Mouse (Mus musculus) MN1 (cell line): ENCODE data around the gene Dhrs1.
A peak's percentile ranks its signal among the peaks of the same experiment; 100 is the strongest.

ENCODE experiments used
- DNase-seq: peaks from one replicate; pipeline ENCODE4 v3.0.0-alpha.2; 2016; ENCODE audit warnings: low spot score

The Dhrs1 gene

GRCm38 (mm10) chr14:55745180-55745860, at the start of gene Dhrs1, which contains the start of gene Nop9:
Gene Dhrs1 (minus strand): TSS chr14:55745690.
Gene Nop9 (plus strand): TSS chr14:55745693.
- peak; percentile 85 for DNase-seq

DNA sequence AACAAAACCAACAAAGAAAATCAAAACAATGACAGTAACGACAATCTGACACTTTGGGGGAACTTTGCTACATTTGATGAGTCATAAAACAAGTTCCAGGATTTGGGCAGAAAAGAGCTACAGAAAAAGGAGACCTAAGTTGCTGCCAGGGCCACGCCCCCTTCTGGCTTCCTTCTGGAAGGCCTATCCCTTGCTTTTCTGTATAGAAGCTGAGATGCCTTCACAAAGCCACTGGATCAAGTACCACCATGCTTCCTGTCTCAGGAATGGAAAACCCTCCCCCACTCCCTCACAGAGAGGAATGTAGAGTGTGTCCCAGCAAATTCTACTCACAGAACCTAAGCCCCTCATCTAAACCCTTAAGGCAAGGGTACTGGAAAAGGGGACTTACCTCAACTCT, 48.5 kb upstream of the Dhrs1 start:
- no peak for DNase-seq

DNA sequence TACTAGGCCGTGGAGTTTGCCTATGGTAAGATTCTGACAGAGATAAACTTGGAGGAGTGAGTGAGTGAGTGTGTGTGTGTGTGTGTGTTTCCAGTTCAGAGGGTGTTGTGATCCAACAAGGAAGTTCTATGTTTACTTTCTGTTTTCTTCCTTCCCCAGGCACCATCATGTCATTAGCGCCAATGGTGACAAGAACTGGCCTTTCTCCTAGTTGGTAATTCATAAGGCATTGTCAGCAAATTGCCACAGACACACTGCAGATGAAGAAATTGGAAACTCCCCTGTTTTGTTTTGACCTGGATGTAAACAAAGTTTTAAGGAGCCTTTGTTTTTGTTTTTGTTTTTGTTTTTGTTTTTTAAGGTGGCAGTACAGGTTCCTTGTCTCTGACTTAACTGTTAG, 48.0 kb upstream of the Dhrs1 start:
- no peak for DNase-seq

GRCm38 (mm10) chr14:55788256-55789050, 43.0 kb upstream of the Dhrs1 start, which contains the start of gene Ripk3:
Gene Ripk3 (minus strand): TSS chr14:55788865.
- DNase-seq: no peak

DNA sequence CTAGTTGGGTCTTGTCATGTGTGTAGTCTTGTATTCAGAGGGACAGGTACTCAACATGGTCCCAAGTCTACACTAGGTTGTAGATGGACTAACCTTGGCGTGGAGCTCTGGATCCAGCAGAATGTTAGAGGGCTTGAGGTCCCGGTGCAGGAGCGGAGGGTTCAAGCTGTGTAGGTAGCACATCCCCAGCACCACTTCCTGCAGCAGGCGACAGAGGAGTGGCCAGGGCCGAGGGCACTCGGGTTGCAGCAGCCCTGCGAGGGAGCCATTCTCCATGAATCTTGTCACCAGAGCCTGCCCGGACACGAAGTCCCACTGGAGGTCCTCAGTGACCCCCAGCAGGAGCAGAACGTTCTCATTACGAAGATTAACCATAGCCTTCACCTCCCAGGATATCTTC, 42.2 kb upstream of the Dhrs1 start:
- DNase-seq: no peak

DNA sequence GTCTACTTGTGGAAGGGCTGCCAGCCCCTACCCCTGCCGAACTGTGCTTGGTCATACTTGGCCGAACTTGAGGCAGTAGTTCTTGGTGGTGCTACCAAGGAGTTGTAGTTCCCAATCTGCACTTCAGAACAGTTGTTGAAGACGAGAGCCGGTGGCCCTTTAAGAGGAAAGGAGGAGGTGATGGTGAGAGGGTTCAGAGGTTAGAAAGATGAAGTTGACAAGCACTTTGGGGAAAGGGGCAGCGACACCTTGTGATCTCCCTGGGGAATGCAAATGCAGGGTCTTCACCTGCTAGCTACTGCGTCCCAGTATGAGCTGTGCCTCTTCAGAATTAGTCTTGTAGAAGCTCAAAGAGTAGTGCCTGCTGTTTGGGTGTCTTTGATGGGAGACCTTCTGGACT, 39.7 kb upstream of the Dhrs1 start:
- no peak for DNase-seq

- no peak for DNase-seq
Observed at GRCm38 (mm10) chr14:55783958-55784235, 38.4 kb upstream of the Dhrs1 start, which contains the start of gene Adcy4. Gene Adcy4 (minus strand): TSS chr14:55784095.

- DNase-seq: peak; percentile 70
Observed at GRCm38 (mm10) chr14:55783171-55783957, 37.9 kb upstream of the Dhrs1 start.

GRCm38 (mm10) chr14:55782361-55782960, 37.0 kb upstream of the Dhrs1 start:
- DNase-seq: no peak

- peak; percentile 80 for DNase-seq
Observed at GRCm38 (mm10) chr14:55781310-55781709, 35.8 kb upstream of the Dhrs1 start.

GRCm38 (mm10) chr14:55780736-55781135, 35.2 kb upstream of the Dhrs1 start:
- DNase-seq: no peak

DNA sequence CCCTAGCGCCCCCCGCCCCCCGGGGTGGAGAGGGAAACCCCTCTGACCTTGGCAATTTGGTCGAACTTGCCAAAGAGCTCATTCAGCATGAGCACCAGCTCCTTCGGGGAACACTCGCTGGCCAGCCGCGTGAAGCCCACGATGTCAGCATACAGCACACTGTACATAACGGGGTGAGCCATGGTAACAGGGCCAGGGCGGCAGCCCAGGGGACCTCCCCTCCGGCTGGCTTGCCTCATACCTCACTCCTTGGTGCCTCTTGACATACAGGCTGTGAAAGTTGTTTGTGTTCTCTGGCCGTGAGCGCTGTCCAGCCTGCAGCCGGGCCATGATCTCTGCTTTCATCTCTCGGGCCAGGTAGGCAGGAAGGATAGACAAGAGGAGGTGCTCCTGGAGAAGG, 34.2 kb upstream of the Dhrs1 start:
- DNase-seq: no peak

- no peak for DNase-seq
Observed at GRCm38 (mm10) chr14:55778686-55779085, 33.2 kb upstream of the Dhrs1 start.

- no peak for DNase-seq
Observed at GRCm38 (mm10) chr14:55777806-55778205, 32.3 kb upstream of the Dhrs1 start.

DNA sequence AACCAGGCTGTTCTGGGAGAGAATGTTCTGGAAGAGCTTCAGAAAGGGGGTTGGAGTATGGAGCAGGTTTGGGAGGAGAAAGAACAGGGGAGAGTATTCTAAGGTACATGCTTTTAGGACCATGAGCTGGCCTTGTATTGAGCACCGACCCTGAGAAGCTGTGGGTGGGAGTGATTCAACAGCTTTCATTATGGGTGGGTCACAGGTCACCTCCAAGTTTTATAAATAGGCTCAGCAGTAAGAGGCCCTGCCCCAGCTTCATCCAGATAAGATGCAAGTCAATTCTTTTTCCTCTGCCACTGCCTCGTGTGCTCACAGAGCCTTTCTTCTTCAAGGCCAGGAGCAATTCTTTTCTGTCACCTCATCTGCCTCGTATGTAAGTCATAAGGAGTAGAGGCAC, 31.7 kb upstream of the Dhrs1 start:
- DNase-seq: no peak

DNA sequence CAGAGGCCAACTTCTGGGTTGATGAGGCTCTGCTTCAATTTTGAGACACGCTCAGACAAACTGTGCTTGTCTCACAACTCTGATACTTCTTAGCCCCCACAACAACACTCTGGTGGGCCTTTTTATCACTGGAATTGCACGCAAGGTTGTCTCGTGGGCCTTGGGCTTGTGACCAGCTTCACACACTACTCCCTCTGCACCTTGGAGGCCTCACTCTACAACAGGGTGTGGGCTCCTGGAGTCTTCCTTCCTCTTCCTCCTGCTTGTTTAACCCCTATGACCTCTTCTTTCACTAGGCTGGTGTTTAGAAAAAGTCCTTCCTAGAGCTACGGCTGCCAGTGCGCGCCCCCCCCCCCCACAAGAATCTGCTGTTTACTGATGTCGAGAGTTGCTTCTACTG, 31.2 kb upstream of the Dhrs1 start:
- DNase-seq: no peak

GRCm38 (mm10) chr14:55769087-55769703, 23.7 kb upstream of the Dhrs1 start:
- DNase-seq: no peak

DNA sequence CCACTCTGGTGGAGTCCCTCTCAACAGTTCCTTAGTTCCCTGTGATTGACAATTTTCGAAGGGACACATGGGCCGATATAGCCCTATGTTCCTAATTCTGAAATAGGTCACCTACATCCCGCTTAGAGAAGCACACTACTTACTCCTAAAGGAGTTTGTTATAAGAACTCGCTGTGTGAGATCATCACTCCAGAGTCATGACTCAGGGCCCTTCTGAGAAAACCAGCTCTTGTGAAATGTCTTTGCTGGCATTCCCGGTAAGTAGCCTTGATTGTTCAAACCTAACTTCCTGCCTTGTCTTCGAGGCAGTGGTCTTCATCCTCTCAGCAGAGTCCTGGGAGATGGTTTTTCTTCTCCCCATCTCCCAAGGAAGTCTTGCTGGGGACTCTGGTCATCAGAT, 23.1 kb upstream of the Dhrs1 start:
- DNase-seq: no peak

DNA sequence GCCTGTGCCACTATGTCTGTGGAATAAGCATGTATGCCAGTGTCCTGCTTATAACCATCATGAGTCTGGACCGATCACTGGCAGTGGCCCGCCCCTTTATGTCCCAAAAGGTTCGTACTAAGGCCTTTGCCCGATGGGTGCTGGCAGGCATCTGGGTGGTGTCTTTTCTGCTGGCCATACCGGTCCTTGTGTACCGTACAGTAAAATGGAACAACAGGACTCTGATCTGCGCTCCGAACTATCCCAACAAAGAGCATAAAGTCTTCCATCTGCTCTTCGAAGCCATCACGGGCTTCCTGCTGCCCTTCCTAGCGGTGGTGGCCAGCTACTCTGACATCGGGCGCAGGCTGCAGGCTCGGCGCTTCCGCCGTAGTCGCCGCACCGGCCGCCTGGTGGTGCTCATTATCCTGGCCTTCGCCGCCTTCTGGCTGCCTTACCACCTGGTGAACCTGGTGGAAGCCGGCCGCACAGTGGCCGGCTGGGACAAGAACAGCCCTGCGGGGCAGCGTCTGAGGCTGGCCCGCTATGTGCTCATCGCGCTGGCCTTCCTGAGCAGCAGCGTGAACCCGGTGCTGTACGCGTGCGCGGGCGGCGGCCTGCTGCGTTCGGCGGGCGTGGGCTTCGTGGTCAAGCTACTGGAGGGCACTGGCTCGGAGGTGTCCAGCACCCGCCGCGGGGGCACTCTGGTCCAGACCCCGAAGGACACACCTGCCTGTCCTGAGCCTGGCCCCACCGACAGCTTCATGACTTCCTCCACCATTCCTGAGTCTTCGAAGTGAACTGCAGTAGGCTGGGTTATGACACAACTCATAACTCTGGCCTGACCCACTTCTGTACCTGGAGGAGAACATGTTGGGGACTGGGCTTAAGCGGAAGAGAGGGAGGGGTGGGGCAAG, 22.3 kb upstream of the Dhrs1 start:
- peak; percentile 82 for DNase-seq

- DNase-seq: no peak
Observed at GRCm38 (mm10) chr14:55765696-55766095, 20.2 kb upstream of the Dhrs1 start, which contains the start of gene Ltb4r1. Gene Ltb4r1 (plus strand): TSS chr14:55765962.

DNA sequence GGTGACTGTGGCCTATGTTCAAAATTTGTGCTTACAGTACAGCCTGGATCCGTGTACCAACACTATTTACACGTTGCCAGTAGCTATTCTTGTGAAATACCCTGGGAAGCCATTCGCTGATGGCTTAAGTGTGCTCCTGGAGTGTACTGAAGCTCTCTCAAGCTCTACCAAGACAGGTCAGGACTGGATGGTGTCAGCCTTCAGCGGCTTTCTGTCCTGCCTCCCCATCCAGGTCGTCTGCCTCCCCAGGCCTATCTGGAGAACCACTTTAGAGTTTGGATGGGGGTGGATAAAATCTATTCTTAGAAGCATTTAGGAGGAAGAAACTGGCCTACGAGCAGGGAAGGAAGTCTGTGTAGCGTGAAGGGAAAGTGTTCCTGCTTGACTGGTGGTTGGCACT, 17.7 kb upstream of the Dhrs1 start:
- DNase-seq: no peak
